Mouse (Mus musculus) forebrain, postnatal 0 days (tissue): ENCODE measurements at regions not wholly inside any gene's neighbourhood (a gene's known extent, or its start where the extent isn't known, plus 50 kb on each side); places are given as distances from the start of the nearest gene placed in this dataset.

Source experiments
- ATAC-seq: fragments of 200-750 bp; cut with Nextera tagmentation; 2 replicates; pipeline ENCODE4 v1.8.0; 2017; ENCODE audit warnings: mild to moderate bottlenecking, moderate library complexity
- DNase-seq: peaks from one replicate; pipeline ENCODE4 v3.0.0-alpha.2; 2015
- H3K27ac ChIP-seq: fragments of 300-500 bp; sonication (generic); 2 replicates; pipeline ENCODE4 v1.5.1; 2014; ENCODE audit warnings: low read depth, mild to moderate bottlenecking, antibody characterized with exemption, low read length, moderate library complexity, mixed read lengths
- H3K27me3 ChIP-seq: fragments of 300-500 bp; sonication (generic); 2 replicates; pipeline ENCODE4 v1.6.1; 2014; ENCODE audit warnings: mild to moderate bottlenecking, low read length, mixed read lengths; ENCODE audit not compliant: insufficient read depth
- H3K36me3 ChIP-seq: fragments of 300-500 bp; sonication (generic); 2 replicates; pipeline ENCODE4 v1.6.1; 2014; ENCODE audit warnings: mild to moderate bottlenecking, moderate library complexity; ENCODE audit not compliant: insufficient read depth
- H3K4me1 ChIP-seq: fragments of 300-500 bp; sonication (generic); 2 replicates; pipeline ENCODE4 v1.6.1; 2014; ENCODE audit warnings: antibody characterized with exemption; ENCODE audit not compliant: insufficient read depth
- H3K4me2 ChIP-seq: fragments of 300-500 bp; sonication (generic); 2 replicates; pipeline ENCODE4 v1.6.1; 2014; ENCODE audit warnings: low read depth, mild to moderate bottlenecking, moderate library complexity
- H3K4me3 ChIP-seq: fragments of 300-500 bp; sonication (generic); 2 replicates; pipeline ENCODE4 v1.5.1; 2014; ENCODE audit warnings: low read depth, low read length, mixed read lengths
- H3K9ac ChIP-seq: fragments of 300-500 bp; sonication (generic); 2 replicates; pipeline ENCODE4 v1.6.1; 2014; ENCODE audit warnings: mild to moderate bottlenecking
- H3K9me3 ChIP-seq: fragments of 300-500 bp; sonication (generic); 2 replicates; pipeline ENCODE4 v1.6.1; 2016; ENCODE audit warnings: low read length
- CTCF ChIP-seq: sonication (generic); IDR thresholded peaks from 2 replicates; pipeline ENCODE4 v1.5.1; 2016; ENCODE audit warnings: antibody characterized with exemption, control low read depth, low read depth
- WGBS: fragments of 180-500 bp; shearing (Covaris S2); extraction: QIAGEN DNeasy Blood & Tissue Kit; methylation state at CpG from one replicate; pipeline ENCODE4 v1.1.7; 2014; 5-methylcytosine and 5-hydroxymethylcytosine counted together

GRCm38 (mm10) chr3:62730987-62731386, 126.0 kb upstream of the Gpr149 start:
- no peaks in the 10 kb centered on the region for H3K4me1 ChIP-seq
- no peak overlapping the region for H3K4me2 ChIP-seq
- no peaks in the 10 kb centered on the region for H3K27me3 ChIP-seq
- H3K27ac ChIP-seq = no peak overlapping the region
- no peaks in the 10 kb centered on the region for H3K36me3 ChIP-seq
- ATAC-seq = peak; percentile 42
- peak; percentile 7 for DNase-seq
- H3K9me3 ChIP-seq = no peaks in the 10 kb centered on the region
- H3K9ac ChIP-seq = no peak overlapping the region
- 32% methylated on average over 5 of the region's 5 CpGs for WGBS
- no peak for TF ChIP-seq CTCF
- H3K4me3 ChIP-seq = no peak overlapping the region

GRCm38 (mm10) chr3:62725947-62726346, 121.0 kb upstream of the Gpr149 start:
- 16% methylated on average over 8 of the region's 8 CpGs for WGBS
- peak; percentile 49 for DNase-seq
- Histone ChIP-seq H3K4me2 (no peak overlapping the region), H3K36me3 (no peaks in the 10 kb centered on the region), H3K4me1 (no peaks in the 10 kb centered on the region), H3K9me3 (no peaks in the 10 kb centered on the region), H3K4me3 (no peak overlapping the region), H3K27ac (peak overlapping the region; percentile 35; the same call in 1 of the 2 replicates), H3K9ac (no peak overlapping the region), H3K27me3 (no peaks in the 10 kb centered on the region)
- ATAC-seq = peak; percentile 92
- no peak for TF ChIP-seq CTCF

GRCm38 (mm10) chr3:62716849-62717248, 111.9 kb upstream of the Gpr149 start:
- no peaks in the 10 kb centered on the region for H3K36me3 ChIP-seq
- H3K4me2 ChIP-seq = no peak overlapping the region
- no peaks in the 10 kb centered on the region for H3K4me1 ChIP-seq
- no peak for DNase-seq
- H3K9me3 ChIP-seq = no peaks in the 10 kb centered on the region
- H3K4me3 ChIP-seq = no peak overlapping the region
- no peaks in the 10 kb centered on the region for H3K27me3 ChIP-seq
- WGBS = 20% methylated on average over 1 of the region's 1 CpGs
- no peak overlapping the region for H3K27ac ChIP-seq
- no peak overlapping the region for H3K9ac ChIP-seq
- TF ChIP-seq CTCF = no peak
- no peak; the same call in 1 of the 2 replicates for ATAC-seq

- no peak overlapping the region for H3K4me2 ChIP-seq
- no peak overlapping the region for H3K27ac ChIP-seq
- 70% methylated on average over 5 of the region's 5 CpGs for WGBS
- no peak overlapping the region for H3K9ac ChIP-seq
- H3K27me3 ChIP-seq = no peaks in the 10 kb centered on the region
- no peak for ATAC-seq
- H3K4me1 ChIP-seq = no peaks in the 10 kb centered on the region
- no peak for DNase-seq
- H3K4me3 ChIP-seq = no peak overlapping the region
- H3K9me3 ChIP-seq = no peaks in the 10 kb centered on the region
- H3K36me3 ChIP-seq = no peaks in the 10 kb centered on the region
- TF ChIP-seq CTCF = no peak
These were observed 110.5 kb upstream of the Gpr149 start for GRCm38 (mm10) chr3:62715311-62715971.
